Mouse (Mus musculus): ENCODE measurements at regions not wholly inside any gene's neighbourhood (a gene's known extent, or its start where the extent isn't known, plus 50 kb on each side); places are given as distances from the start of the nearest gene placed in this dataset.

DNA sequence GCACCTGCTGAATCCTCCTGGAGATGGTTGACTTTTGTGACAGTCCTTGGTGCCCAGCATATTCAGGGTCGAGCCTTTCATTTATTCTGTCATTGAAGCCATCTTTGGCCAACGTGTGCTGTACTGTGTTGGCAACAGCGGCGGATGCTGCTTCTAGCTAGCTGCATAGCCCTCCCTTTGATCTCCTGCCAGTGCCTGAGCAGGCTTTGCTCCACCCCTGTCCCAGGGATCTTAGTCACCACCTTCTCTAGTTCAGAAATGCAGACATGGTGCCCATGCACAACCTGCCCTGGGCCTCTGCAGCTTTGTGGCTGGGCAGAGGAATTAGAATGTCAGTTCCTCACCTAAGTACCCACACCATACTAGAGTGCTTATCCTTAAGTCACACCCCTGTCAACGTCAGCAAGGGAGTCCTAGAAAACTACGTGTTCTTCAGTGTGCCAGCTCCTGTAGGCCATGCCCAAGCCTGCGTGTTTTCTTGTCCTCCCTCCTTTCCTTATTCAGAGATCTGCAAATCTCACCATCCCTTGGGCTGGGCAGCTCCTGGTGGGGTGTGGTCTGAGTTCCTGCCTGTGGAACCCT lies 151.9 kb downstream of the Zfp706 start:
- DNase-seq (ENCODE audit: low spot score): no peak

DNA sequence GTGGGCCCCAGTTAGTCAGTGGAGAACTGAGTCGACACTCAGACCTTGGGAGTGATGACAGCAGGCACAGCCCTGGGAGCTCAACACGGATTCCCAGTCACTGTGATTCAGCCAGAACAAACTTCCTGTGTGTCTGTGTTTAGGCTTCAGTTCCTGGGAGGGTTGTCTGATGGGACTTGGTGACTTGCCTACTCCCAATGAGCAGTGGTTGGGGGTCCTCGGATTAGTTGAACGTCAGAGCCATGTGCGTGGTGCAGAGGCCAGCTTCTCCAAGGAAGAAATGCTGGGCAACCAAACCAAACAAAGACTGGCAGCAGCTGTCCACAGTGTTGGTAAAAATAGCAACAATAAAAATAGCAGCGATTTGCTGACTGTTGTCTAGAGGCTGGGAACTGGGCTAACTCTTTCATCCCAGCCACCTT lies 152.7 kb downstream of the Zfp706 start:
- peak; percentile 34 for DNase-seq (ENCODE audit: low spot score)

DNA sequence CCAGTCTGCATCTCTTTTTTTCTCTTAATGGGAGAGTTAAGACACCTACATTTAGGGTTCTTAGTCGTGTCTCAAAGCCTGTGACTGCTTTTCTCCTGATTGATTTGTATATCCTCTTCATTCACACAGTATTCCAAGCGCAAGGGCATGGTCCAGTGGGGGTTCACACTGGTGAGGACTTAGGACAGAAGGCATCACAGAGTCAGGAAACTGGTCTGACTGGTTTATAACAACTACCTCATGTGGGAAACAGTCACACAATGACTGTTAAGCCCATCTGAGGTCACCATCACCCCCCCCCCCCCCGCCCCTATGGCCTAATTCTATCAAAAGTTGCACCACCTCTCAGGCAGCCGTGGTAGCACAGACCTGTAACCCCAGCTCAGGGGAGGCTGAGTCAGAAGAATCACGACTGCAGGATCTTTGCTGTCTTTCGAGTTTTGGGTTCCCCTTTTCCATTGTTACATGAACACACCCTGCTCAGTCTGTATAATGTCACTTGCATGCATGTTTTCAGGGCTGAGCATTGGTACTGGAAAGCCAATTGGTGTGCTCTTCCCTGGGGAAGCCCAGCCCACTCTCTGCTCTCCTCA lies 155.2 kb downstream of the Zfp706 start:
- DNase-seq (ENCODE audit: low spot score): no peak

DNA sequence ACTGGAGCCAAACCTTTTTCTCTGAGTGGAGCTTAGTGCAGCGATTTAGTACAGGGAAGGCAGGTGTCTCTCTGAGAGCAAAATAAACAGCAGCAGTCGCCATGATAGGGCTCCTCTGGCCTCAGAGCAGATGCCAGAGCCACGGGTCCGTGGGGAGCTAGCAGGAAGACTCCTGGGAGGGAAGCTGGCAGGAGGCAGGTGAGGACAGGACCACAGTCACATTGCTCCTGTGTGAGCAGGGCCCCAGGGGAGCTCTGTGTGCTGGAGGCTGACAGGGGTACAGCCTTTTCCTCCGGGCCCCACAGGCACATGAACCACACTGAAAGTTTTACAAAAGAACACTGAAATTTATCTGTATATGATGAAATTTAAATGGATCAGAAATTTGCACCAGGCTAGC lies 159.3 kb downstream of the Zfp706 start:
- DNase-seq (ENCODE audit: low spot score): no peak

DNA sequence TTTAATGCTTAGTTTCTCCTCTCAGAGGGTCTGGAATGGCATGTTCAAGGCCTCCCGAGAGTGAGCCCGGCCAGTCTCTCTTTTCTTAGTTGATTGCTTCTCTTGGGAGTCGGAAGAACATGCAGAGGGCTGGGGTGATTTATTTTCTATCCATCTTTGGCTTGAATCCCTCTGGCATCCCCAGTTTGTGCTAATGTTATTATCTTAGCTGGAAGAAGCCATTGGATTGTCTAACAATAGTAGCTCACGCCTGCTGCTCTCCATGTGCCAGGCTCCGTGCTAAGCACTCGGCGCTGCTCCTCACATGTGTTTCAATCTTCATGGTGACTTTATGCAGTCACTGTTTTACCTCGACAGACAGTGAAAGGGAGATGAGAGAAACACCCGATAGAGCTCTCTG lies 160.8 kb downstream of the Zfp706 start:
- no peak for DNase-seq (ENCODE audit: low spot score)
